8 mouse cellular contexts compared by ENCODE assay signal in genomic region chr19:7345235-7345755, GRCm38 (mm10). TPM values are rescaled to one million over a fixed set of nuclear protein-coding genes. Genes with fewer than 3 reads are reported as not detected.
DNase-seq lines count a peak whose midpoint lies in the region.

No protein-coding gene starts in this region.

- WGBS in embryonic facial prominence, embryonic 10.5 days: 20% methylated on average over 4 of the region's 4 CpGs

- H3K36me3 ChIP-seq in embryonic facial prominence, embryonic 10.5 days (replicated peaks): no peaks in the 10 kb centered on the region

- DNase-seq in adrenal gland, adult 2 months: peak; percentile 35
- no peak for DNase-seq in adrenal gland, postnatal 4 days (ENCODE audit: low spot score in 2 of 2)
- DNase-seq in lung, adult 18-20 months: peak; percentile 39 to 46
- DNase-seq in lung, postnatal 25 days (ENCODE audit: low spot score): no peak
- DNase-seq in embryonic facial prominence, embryonic 10.5 days (ENCODE audit: low spot score): peak; percentile 78
- DNase-seq in kidney, postnatal 4 days: peak; percentile 70 to 75
- peak; percentile 64 for DNase-seq in lung, postnatal 10 days
- peak; percentile 57 for DNase-seq in testis, postnatal 10 days (ENCODE audit: low spot score)

- H3K27ac ChIP-seq in embryonic facial prominence, embryonic 10.5 days (replicated peaks): no peak overlapping the region

- peaks cover 8% of the 10 kb centered on the region for H3K4me1 ChIP-seq in embryonic facial prominence, embryonic 10.5 days

- no peaks in the 10 kb centered on the region for H3K27me3 ChIP-seq in embryonic facial prominence, embryonic 10.5 days (replicated peaks; ENCODE audit: low read depth, poor library complexity, severe bottlenecking)

- no peak overlapping the region for H3K4me3 ChIP-seq in embryonic facial prominence, embryonic 10.5 days

- no peaks in the 10 kb centered on the region for H3K9me3 ChIP-seq in embryonic facial prominence, embryonic 10.5 days

RNA-seq across cellular contexts. Expression of gene Mark2, which starts 3.6 kb away (rescaled TPM):
- total RNA-seq in adrenal gland, adult 2 months (2021): 10 to 100 TPM; 70.2 to 71.5 TPM
- polyA plus RNA-seq in adrenal gland, adult 2 months (2012; rRNA removed): 104 and 124 TPM in 2 replicates
- total RNA-seq in adrenal gland, postnatal 4 days (2021): 10 to 100 TPM; 74.7 to 81.2 TPM
- polyA plus RNA-seq in embryonic facial prominence, embryonic 10.5 days (2016; fragmentation: Nextera tagmentation; extraction: Ambion mirVana): 48.5 and 49.1 TPM in 2 replicates

RNA-seq across cellular contexts. Expression of gene Spindoc, which starts 37.5 kb away (rescaled TPM):
- total RNA-seq in adrenal gland, adult 2 months (2021): 10 to 100 TPM; 17.5 to 25.5 TPM
- polyA plus RNA-seq in adrenal gland, adult 2 months (2012; rRNA removed): 18.3 and 18.8 TPM in 2 replicates
- total RNA-seq in adrenal gland, postnatal 4 days (2021): 10 to 100 TPM; 35.4 to 39.4 TPM
- 44.5 and 51.7 TPM in 2 replicates for polyA plus RNA-seq in embryonic facial prominence, embryonic 10.5 days (2016; fragmentation: Nextera tagmentation; extraction: Ambion mirVana)

Comparison
In these comparisons a context has a peak if more than half of its experiments do, and no peak if none do; other contexts are left out.
1. DNase-seq: peak in adrenal gland, adult 2 months (single experiment), lung, adult 18-20 months (2 of 2), embryonic facial prominence, embryonic 10.5 days (single experiment), kidney, postnatal 4 days (2 of 2), lung, postnatal 10 days (single experiment) and testis, postnatal 10 days (single experiment); none in adrenal gland, postnatal 4 days (0 of 2) and lung, postnatal 25 days (single experiment).